Mouse (Mus musculus) heart, adult 2 months (tissue): ENCODE results near the gene Cebpb. TPM values are rescaled to one million over a fixed set of nuclear protein-coding genes. Genes with fewer than 3 reads are reported as not detected.

Experiments used
- DNase-seq, 2 experiments: peaks; one replicate each; pipeline ENCODE4 v3.0.0; 2021
- H3K27ac ChIP-seq: fragments of 200-600 bp; 2 replicates; pipeline ENCODE4 v1.8.1; 2022
- H3K27me3 ChIP-seq: fragments of 200-500 bp; 2 replicates; pipeline ENCODE4 v1.6.1; 2012; ENCODE audit warnings: mild to moderate bottlenecking, low read length, inconsistent platforms, mixed read lengths; ENCODE audit not compliant: control insufficient read depth, insufficient read depth
- H3K36me3 ChIP-seq: fragments of 200-500 bp; 2 replicates; pipeline ENCODE4 v1.6.1; 2012; ENCODE audit warnings: low read length, inconsistent platforms; ENCODE audit not compliant: control insufficient read depth, insufficient read depth
- H3K4me1 ChIP-seq: fragments of 200-500 bp; 2 replicates; pipeline ENCODE4 v1.6.1; 2011; ENCODE audit warnings: low read length; ENCODE audit not compliant: control insufficient read depth, insufficient read depth
- H3K4me3 ChIP-seq: fragments of 200-600 bp; 2 replicates; pipeline ENCODE4 v1.8.1; 2022
- H3K79me2 ChIP-seq: fragments of 200-500 bp; replicated peaks from 2 replicates; pipeline ENCODE4 v1.6.1; 2012; ENCODE audit warnings: mild to moderate bottlenecking, inconsistent platforms, low read length, moderate library complexity, mixed read lengths; ENCODE audit not compliant: control insufficient read depth, insufficient read depth
- H3K9ac ChIP-seq: fragments of 200-500 bp; 2 replicates; pipeline ENCODE4 v1.6.1; 2012; ENCODE audit warnings: low read depth, mild to moderate bottlenecking, control low read depth, inconsistent platforms, low read length, mixed read lengths
- CTCF ChIP-seq: fragments of 200-600 bp; IDR thresholded peaks from 2 replicates; pipeline ENCODE4 v1.8.1; 2022; ENCODE audit warnings: antibody characterized with exemption, mild to moderate bottlenecking, moderate library complexity
- EP300 ChIP-seq: fragments of 200-500 bp; IDR thresholded peaks from 2 replicates; pipeline ENCODE4 v1.6.1; 2011; ENCODE audit warnings: low read depth, low read length, control low read depth; ENCODE audit not compliant: insufficient read depth
- POLR2A ChIP-seq: fragments of 200-500 bp; IDR thresholded peaks from 2 replicates; pipeline ENCODE4 v1.6.1; 2011; ENCODE audit warnings: mild to moderate bottlenecking, low read depth, low read length, control low read depth; ENCODE audit not compliant: insufficient read depth
- WGBS: fragments of 180-500 bp; shearing (Covaris S2); methylation state at CpG from one replicate; pipeline ENCODE4 v1.1.7; 2018; 5-methylcytosine and 5-hydroxymethylcytosine counted together
- intact Hi-C: fragments of 180-260 bp; cut with DNase I; formaldehyde crosslinking; loops from one replicate; pipeline ENCODE4 v1.15.1; 2025
- polyA plus RNA-seq: library from polyadenylated mRNA; depleted of rRNA; stranded (reverse); fragments of >200 nt; gene quantifications from 2 replicates; pipeline ENCODE4 v1.2.3, GENCODE M21; 2012
- total RNA-seq, 2 experiments: library from RNA; stranded (reverse); gene quantifications; 2 replicates each; pipeline ENCODE4 v1.2.3; 2021

Gene Cebpb
- total and polyA plus RNA-seq, 3 experiments: 77.8 to 133 (median 88.1) TPM

- peak in 1 of 2 experiments; percentile 39 for DNase-seq
- Histone ChIP-seq H3K79me2 (no peaks in the 10 kb centered on the region), H3K27me3 (no peaks in the 10 kb centered on the region), H3K4me3 (peak overlapping the region; percentile 79), H3K9ac (peak overlapping the region; percentile 84), H3K27ac (peak overlapping the region; percentile 91), H3K36me3 (no peaks in the 10 kb centered on the region), H3K4me1 (peaks cover 13% of the 10 kb centered on the region)
- 63% methylated on average over 14 of the region's 14 CpGs for WGBS
- intact Hi-C loops: loop anchor here (2.0 to 5.0 kb wide), 3 partner anchors 73 to 155 kb away; no protein-coding TSS in a partner anchor
- no peak for TF ChIP-seq EP300
- peak; percentile 35 for TF ChIP-seq POLR2A
Observed at GRCm38 (mm10) chr2:167691871-167692661, 3.4 kb downstream of the Cebpb start.

GRCm38 (mm10) chr2:167692831-167693230 is 4.1 kb downstream of the Cebpb start:
- Histone ChIP-seq H3K79me2 (no peaks in the 10 kb centered on the region), H3K36me3 (no peaks in the 10 kb centered on the region), H3K27me3 (no peaks in the 10 kb centered on the region), H3K4me1 (peaks cover 15% of the 10 kb centered on the region), H3K4me3 (no peak overlapping the region), H3K9ac (no peak overlapping the region), H3K27ac (no peak overlapping the region)
- no peak for DNase-seq
- intact Hi-C loops: loop anchor here (2.0 to 5.0 kb wide), 2 partner anchors 72 to 154 kb away; no protein-coding TSS in a partner anchor
- TF ChIP-seq CTCF (no peak), POLR2A (peak; percentile 2; the same call in 1 of the 2 replicates)
- 59% methylated on average over 3 of the region's 3 CpGs for WGBS

GRCm38 (mm10) chr2:167693540-167693939 is 4.8 kb downstream of the Cebpb start:
- peak overlapping the region; percentile 52; the same call in 1 of the 2 replicates for H3K27ac ChIP-seq
- no peak for TF ChIP-seq CTCF
- TF ChIP-seq POLR2A: no peak
- TF ChIP-seq EP300: no peak
- DNase-seq: no peak
- H3K36me3 ChIP-seq: no peaks in the 10 kb centered on the region
- no peaks in the 10 kb centered on the region for H3K27me3 ChIP-seq
- WGBS: 87% methylated on average over 2 of the region's 2 CpGs
- no peaks in the 10 kb centered on the region for H3K79me2 ChIP-seq
- no peak overlapping the region for H3K4me3 ChIP-seq
- H3K9ac ChIP-seq: no peak overlapping the region
- intact Hi-C loops: loop anchor here (2.0 to 5.0 kb wide), 2 partner anchors 71 to 154 kb away; no protein-coding TSS in a partner anchor
- H3K4me1 ChIP-seq: peaks cover 17% of the 10 kb centered on the region

- no peaks in the 10 kb centered on the region for H3K79me2 ChIP-seq
- no peak for DNase-seq
- no peak overlapping the region for H3K4me3 ChIP-seq
- H3K27ac ChIP-seq: peak overlapping the region; percentile 52
- no peaks in the 10 kb centered on the region for H3K27me3 ChIP-seq
- WGBS: 26% methylated on average over 1 of the region's 1 CpGs
- H3K9ac ChIP-seq: no peak overlapping the region
- intact Hi-C loops: loop anchor here (5.0 kb wide), 1 partner anchor 153 kb away; no protein-coding TSS in a partner anchor
- peaks cover 17% of the 10 kb centered on the region for H3K4me1 ChIP-seq
- TF ChIP-seq EP300: no peak
- TF ChIP-seq CTCF: no peak
- no peak for TF ChIP-seq POLR2A
- no peaks in the 10 kb centered on the region for H3K36me3 ChIP-seq
Observed at GRCm38 (mm10) chr2:167694244-167694643, 5.5 kb downstream of the Cebpb start.

DNA sequence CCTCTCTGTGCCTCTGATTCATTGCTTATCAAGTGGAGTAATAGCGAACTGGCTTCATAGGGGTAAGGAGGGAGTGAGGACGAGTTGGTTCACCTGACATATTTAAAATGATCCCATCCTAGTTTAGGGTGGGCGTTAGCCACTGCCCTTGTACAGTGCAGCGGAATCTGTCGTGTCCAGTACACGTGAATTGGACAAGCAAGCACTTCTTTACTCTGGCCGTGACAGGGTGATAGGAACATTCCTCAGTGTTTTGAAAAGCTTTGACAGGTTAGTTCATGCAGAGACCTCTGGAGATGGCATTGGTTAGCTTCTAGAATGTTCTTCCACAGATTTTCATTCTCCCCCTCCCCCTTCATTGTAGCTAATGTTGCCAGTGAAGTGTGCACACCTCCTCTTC is 6.2 kb downstream of the Cebpb start:
- Histone ChIP-seq H3K4me1 (peaks cover 17% of the 10 kb centered on the region), H3K27me3 (no peaks in the 10 kb centered on the region), H3K79me2 (no peaks in the 10 kb centered on the region), H3K9ac (no peak overlapping the region), H3K27ac (no peak overlapping the region), H3K4me3 (no peak overlapping the region), H3K36me3 (no peaks in the 10 kb centered on the region)
- TF ChIP-seq EP300 (no peak), POLR2A (no peak), CTCF (no peak)
- intact Hi-C loops: loop anchor here (5.0 kb wide), 1 partner anchor 152 kb away; no protein-coding TSS in a partner anchor
- WGBS: 93% methylated on average over 7 of the region's 7 CpGs
- no peak for DNase-seq

DNA sequence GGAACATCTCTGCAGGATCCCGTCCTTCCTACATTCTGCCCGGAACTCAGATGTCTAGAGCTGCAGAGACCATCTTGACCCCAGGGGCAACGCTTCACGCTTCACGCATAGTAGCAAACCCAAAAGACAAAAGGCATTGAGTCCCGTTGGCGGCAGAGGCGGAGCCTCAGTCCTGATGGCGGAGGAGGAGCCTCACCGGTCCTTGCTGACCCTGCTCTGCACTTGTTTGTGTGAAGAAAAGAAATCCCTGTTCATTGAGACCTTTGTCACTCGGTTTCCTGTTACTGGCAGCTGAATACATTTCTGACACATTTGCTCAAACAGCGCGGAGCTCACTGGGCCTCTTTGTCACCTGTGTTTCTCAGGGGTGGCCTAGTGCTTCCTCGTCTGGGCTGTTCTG is 6.8 kb downstream of the Cebpb start:
- intact Hi-C loops: no loop called here
- WGBS: 80% methylated on average over 14 of the region's 14 CpGs
- Histone ChIP-seq H3K36me3 (no peaks in the 10 kb centered on the region), H3K27me3 (no peaks in the 10 kb centered on the region), H3K9ac (no peak overlapping the region), H3K4me1 (peaks cover 17% of the 10 kb centered on the region), H3K4me3 (no peak overlapping the region), H3K27ac (peak overlapping the region; percentile 74), H3K79me2 (no peaks in the 10 kb centered on the region)
- DNase-seq: no peak
- TF ChIP-seq CTCF (no peak), POLR2A (no peak), EP300 (no peak)
